Mouse (Mus musculus) heart, embryonic 14.5 days (tissue): ENCODE results near the gene Slc28a2. TPM values are rescaled to one million over a fixed set of nuclear protein-coding genes. Genes with fewer than 3 reads are reported as not detected.
"Not testable (repeated sequence)": the region's sequence is repeated elsewhere in the genome, so short reads cannot be mapped to it uniquely, and the experiment has no call there.

Experiments
- ATAC-seq: fragments of 200-750 bp; cut with Nextera tagmentation; 2 replicates; pipeline ENCODE4 v1.8.0; 2017; ENCODE audit warnings: low read depth, moderate TSS enrichment; ENCODE audit not compliant: insufficient number of reproducible peaks, insufficient read depth, low FRiP score
- H3K27ac ChIP-seq, 2 experiments: fragments of 200-500 bp in 1 of 2; fragments of 300-500 bp in 1 of 2; sonication (generic) in 1 of 2; replicated peaks in 1 of 2; 2 replicates each; pipeline ENCODE4 v1.5.1; 2012 to 2014; ENCODE audit warnings: low read depth in 2 of 2, low read length in 2 of 2, control low read depth in 1 of 2, mild to moderate bottlenecking in 1 of 2, mixed read lengths in 1 of 2; ENCODE audit not compliant: control insufficient read depth in 1 of 2, insufficient read depth in 1 of 2
- H3K27me3 ChIP-seq: fragments of 300-500 bp; sonication (generic); 2 replicates; pipeline ENCODE4 v1.6.1; 2014; ENCODE audit warnings: mild to moderate bottlenecking, low read length, control low read depth; ENCODE audit not compliant: control insufficient read depth, insufficient read depth
- H3K36me3 ChIP-seq: fragments of 300-500 bp; sonication (generic); 2 replicates; pipeline ENCODE4 v1.6.1; 2014; ENCODE audit warnings: mild to moderate bottlenecking, control low read depth, low read length, mixed read lengths; ENCODE audit not compliant: control insufficient read depth, insufficient read depth
- H3K4me1 ChIP-seq, 2 experiments: fragments of 200-500 bp in 1 of 2; fragments of 300-500 bp in 1 of 2; sonication (generic) in 1 of 2; 2 replicates each; pipeline ENCODE4 v1.6.1; 2012 to 2014; ENCODE audit warnings: low read length in 2 of 2, control low read depth in 1 of 2, mixed read lengths in 1 of 2; ENCODE audit not compliant: control insufficient read depth in 2 of 2, insufficient read depth in 2 of 2
- H3K4me2 ChIP-seq: fragments of 300-500 bp; sonication (generic); 2 replicates; pipeline ENCODE4 v1.6.1; 2014; ENCODE audit warnings: mild to moderate bottlenecking, low read length
- H3K4me3 ChIP-seq, 2 experiments: fragments of 200-500 bp in 1 of 2; fragments of 300-500 bp in 1 of 2; sonication (generic) in 1 of 2; 2 replicates each; pipeline ENCODE4 v1.5.1; 2012 to 2014; ENCODE audit warnings: low read length in 2 of 2, mild to moderate bottlenecking in 2 of 2, control low read depth in 1 of 2, low read depth in 1 of 2, moderate library complexity in 1 of 2; ENCODE audit not compliant: control insufficient read depth in 1 of 2, insufficient read depth in 1 of 2
- H3K9ac ChIP-seq: fragments of 300-500 bp; sonication (generic); 2 replicates; pipeline ENCODE4 v1.6.1; 2014; ENCODE audit warnings: mild to moderate bottlenecking, low read length
- H3K9me3 ChIP-seq: fragments of 300-500 bp; sonication (generic); 2 replicates; pipeline ENCODE4 v1.6.1; 2016; ENCODE audit warnings: low read length, control low read depth; ENCODE audit not compliant: control insufficient read depth
- WGBS: fragments of 180-500 bp; shearing (Covaris S2); extraction: QIAGEN DNeasy Blood & Tissue Kit; methylation state at CpG from one replicate; pipeline ENCODE4 v1.1.7; 2014; 5-methylcytosine and 5-hydroxymethylcytosine counted together
- polyA plus RNA-seq: library from polyadenylated mRNA; unstranded; fragments of >200 nt; fragmentation: Nextera tagmentation; extraction: Ambion mirVana; gene quantifications from 2 replicates; pipeline ENCODE4 v1.2.1, GENCODE M21; 2014

Gene Slc28a2
- polyA plus RNA-seq, 1 experiment from 2014 or later, result 0.47 TPM

DNA sequence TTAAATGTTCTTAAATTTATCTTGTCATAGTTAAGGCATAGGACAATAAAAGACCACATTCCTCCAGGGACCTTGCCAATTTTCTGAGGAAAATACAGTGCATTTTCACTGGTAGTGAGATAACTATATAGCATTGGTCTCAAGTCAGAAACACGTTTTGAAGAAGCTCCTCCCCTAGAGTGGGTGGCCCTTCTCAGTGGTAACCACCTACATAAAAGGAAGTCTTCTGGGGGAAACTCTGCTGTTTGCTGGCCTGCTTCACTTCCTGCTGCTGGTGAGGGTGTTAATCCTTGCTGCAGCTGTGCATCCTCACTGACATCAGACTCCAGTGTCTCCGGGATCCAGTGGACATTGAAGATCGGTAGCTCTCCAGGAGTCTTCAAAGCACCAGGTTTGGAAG lies 14.2 kb downstream of the Slc28a2 start:
- not testable (repeated sequence) for H3K27me3 ChIP-seq
- WGBS, result 13% methylated on average over 1 of the region's 3 CpGs

DNA sequence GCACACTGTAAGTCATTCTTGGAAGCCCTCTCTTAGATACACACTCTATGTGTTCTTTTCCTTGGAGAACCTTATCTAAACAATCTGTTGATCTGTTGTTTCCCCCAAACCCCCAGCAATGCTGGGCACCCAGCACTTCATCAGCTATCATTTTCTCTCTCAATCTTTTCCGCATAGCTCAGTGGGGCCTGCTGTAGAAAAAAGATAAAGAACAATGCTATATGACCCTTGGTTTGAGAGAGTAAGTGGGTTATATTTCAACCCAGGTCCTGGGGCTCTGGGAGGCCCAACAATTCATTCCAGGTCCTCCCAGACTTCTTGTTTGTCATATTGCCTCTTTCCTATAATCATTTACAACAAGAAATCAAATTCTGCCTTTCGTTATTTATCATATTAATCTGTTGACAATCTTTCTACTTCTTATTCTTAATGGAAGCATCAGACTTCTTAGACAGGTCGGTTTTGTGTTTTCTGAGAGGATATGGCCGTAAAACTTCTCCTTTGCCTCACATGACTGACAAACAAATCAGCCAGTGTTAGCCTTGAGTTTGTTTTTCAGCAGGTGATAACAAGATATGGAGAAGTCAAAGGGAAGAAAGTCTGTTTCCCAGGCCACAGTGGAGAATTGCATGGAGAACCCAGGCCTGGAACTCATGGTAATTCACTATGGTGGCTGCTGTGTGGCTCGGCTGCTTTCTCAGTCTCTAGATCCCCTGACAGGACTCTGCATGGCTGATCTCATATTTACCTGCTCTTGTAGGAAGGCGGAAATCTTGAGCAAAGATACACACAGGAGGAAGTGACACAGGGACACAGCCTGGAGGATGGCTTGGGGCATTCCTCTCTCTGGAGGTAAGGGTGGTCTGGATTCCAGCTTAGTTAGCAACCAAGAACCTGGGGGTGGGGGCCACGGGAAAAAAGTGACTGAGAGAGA lies 15.0 kb downstream of the Slc28a2 start:
- no peak for ATAC-seq
- no peak overlapping the region for H3K4me2 ChIP-seq
- H3K4me3 ChIP-seq, result no peak overlapping the region
- no peaks in the 10 kb centered on the region for H3K9me3 ChIP-seq
- no peaks in the 10 kb centered on the region for H3K4me1 ChIP-seq
- H3K27ac ChIP-seq, result no peak overlapping the region
- no peaks in the 10 kb centered on the region for H3K27me3 ChIP-seq
- no peak overlapping the region for H3K9ac ChIP-seq
- 64% methylated on average over 7 of the region's 7 CpGs for WGBS
- H3K36me3 ChIP-seq, result no peaks in the 10 kb centered on the region

More for the DNA sequence above, 14.2 kb downstream of the Slc28a2 start:
- not testable (repeated sequence) for H3K9ac ChIP-seq, H3K27ac ChIP-seq, H3K36me3 ChIP-seq, H3K4me1 ChIP-seq, H3K4me3 ChIP-seq, H3K4me2 ChIP-seq, ATAC-seq, H3K9me3 ChIP-seq

DNA sequence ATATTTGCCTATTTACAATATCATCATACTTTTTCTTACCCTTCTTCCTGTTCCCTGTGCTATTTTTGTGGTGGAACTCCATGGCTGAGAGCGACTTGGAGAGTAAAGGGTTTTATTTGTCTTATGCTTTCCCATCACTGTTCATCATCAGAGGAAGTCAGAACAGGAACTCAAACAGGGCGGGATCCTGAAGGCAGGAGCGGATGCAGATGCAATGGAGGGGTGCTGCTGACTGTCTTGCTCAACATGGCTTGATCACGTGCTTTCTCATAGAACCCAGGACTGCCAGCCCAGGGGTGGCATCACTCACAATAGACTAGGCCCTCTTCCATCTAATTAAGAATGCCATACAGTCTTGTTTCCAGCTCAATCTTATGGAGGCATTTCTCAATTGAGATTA lies 24.1 kb downstream of the Slc28a2 start:
- no peaks in the 10 kb centered on the region for H3K4me1 ChIP-seq
- no peaks in the 10 kb centered on the region for H3K27me3 ChIP-seq
- no peaks in the 10 kb centered on the region for H3K9me3 ChIP-seq
- H3K36me3 ChIP-seq, result no peaks in the 10 kb centered on the region
- H3K4me3 ChIP-seq, result no peak overlapping the region
- 79% methylated on average over 4 of the region's 4 CpGs for WGBS
- H3K27ac ChIP-seq, result no peak overlapping the region
- no peak for ATAC-seq
- H3K9ac ChIP-seq, result no peak overlapping the region
- no peak overlapping the region for H3K4me2 ChIP-seq

DNA sequence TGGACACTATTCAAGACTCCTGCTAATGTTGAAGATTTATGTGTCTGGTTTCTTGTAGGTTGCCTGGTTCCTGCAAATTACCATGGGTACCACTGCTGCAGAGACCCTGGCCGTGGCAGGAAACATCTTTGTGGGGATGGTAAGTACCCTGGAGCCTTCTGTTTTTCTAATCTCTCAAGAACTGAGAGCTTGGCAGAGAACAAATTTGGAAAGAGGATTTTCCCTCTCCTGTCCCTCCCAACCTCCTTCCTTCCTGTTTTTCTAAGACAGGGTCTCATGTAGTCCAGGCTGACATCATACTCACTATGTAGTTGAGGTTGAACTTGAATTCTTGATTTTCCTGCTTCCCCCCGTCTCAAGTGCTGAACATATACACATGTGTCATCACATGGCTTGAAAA lies 26.1 kb downstream of the Slc28a2 start:
- H3K4me1 ChIP-seq, result no peaks in the 10 kb centered on the region
- no peak overlapping the region for H3K9ac ChIP-seq
- H3K4me3 ChIP-seq, result no peak overlapping the region
- no peaks in the 10 kb centered on the region for H3K27me3 ChIP-seq
- no peak for ATAC-seq
- H3K4me2 ChIP-seq, result no peak overlapping the region
- no peak overlapping the region; a peak in 1 of 4 replicates for H3K27ac ChIP-seq
- H3K36me3 ChIP-seq, result no peaks in the 10 kb centered on the region
- no peaks in the 10 kb centered on the region for H3K9me3 ChIP-seq
- 37% methylated on average over 2 of the region's 2 CpGs for WGBS

DNA sequence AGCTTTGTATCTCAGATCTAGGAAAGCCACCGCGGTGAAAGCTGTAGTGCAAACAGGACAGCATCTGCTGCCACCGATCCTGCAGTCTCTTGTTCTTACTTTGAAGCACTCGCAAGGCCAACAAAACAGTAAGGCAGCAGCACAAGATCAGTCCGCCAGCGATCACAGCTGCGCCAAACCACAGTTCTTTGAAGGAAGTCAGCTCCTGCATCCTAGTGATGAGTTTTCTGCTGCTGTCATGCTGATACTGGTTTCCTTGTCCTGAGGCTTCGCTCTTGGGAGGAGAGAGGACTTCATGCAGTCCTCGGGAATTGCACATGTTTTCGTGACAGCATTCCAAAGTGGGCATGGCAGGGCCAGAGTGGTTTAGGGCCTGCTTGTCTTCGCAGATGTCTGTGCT lies 40.6 kb downstream of the Slc28a2 start:
- WGBS, result 28% methylated on average over 11 of the region's 11 CpGs
- no peak overlapping the region for H3K27ac ChIP-seq
- no peaks in the 10 kb centered on the region for H3K36me3 ChIP-seq
- peak overlapping the region; percentile 92 for H3K4me2 ChIP-seq
- H3K9ac ChIP-seq, result peak overlapping the region; percentile 64
- no peaks in the 10 kb centered on the region; the same call in 1 of the 2 replicates for H3K27me3 ChIP-seq
- H3K9me3 ChIP-seq, result no peaks in the 10 kb centered on the region
- H3K4me3 ChIP-seq, result peak overlapping the region; percentile 52 to 56
- H3K4me1 ChIP-seq, result peaks cover 0 to 3% of the 10 kb centered on the region in 2 experiments; a peak in 1 of 4 replicates
- ATAC-seq, result no peak

DNA sequence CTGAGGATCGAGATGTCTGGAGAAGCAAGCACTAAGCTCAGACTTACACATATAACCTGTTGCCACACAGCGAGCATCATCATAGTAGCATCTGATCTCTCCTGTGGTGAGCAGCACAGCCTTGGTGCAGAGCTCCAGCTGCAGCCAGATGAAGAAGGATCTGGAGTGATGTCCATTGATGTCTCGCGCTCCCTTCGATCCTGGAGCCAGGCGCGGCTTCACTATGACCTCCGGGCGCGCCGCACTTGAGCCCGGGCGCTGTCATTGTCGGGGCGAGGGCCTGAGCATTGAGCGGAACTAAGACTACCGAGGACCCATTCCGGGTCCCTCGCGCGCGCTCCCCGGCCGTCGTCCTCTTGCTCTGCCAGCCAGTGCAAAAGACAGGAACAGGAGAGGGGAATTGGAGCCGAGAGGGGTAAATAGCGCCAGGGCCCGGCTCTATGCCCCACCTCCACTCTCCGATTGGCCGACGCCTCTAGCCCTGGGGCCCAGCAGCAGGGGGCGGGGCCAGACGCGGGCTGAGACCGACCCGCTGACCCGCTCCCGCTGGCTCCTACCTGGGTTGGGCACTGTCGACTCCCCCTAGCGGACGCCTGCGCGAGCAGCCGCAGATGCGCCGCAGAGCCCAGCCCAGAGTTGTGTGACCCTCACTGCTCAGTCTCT lies 41.2 kb downstream of the Slc28a2 start:
- peak overlapping the region; percentile 64 for H3K9ac ChIP-seq
- peak overlapping the region; percentile 52 to 56 for H3K4me3 ChIP-seq
- peak; percentile 100 for ATAC-seq
- H3K4me2 ChIP-seq, result peak overlapping the region; percentile 92
- H3K27ac ChIP-seq, result no peak overlapping the region
- WGBS, result under 1% methylated on average over 43 of the region's 46 CpGs
- no peaks in the 10 kb centered on the region; the same call in 1 of the 2 replicates for H3K27me3 ChIP-seq
- H3K36me3 ChIP-seq, result no peaks in the 10 kb centered on the region
- peaks cover 0 to 3% of the 10 kb centered on the region in 2 experiments; a peak in 1 of 4 replicates for H3K4me1 ChIP-seq
- H3K9me3 ChIP-seq, result no peaks in the 10 kb centered on the region

DNA sequence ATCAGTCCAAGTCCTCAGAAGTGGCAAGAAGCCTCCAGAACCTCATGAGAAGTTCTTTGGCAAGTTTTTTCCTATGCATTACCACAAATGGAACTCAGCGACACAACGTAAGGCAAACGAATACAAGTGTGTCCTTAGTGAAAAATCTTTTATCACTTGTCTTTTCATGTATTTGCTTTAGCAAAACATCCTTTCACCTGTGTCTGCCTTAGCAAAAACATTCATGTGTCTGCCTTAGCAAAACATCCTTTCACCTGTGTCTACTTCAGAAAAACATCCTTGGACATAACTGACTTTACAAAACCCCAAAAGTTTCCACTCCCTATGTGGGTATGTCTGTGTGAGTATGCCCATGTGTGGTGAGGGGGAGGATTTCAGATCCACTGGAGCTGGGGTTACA lies 42.9 kb downstream of the Slc28a2 start:
- H3K36me3 ChIP-seq, result no peaks in the 10 kb centered on the region
- no peak overlapping the region for H3K4me2 ChIP-seq
- H3K9ac ChIP-seq, result no peak overlapping the region
- no peak for ATAC-seq
- no peak overlapping the region for H3K4me3 ChIP-seq
- no peaks in the 10 kb centered on the region; the same call in 1 of the 2 replicates for H3K27me3 ChIP-seq
- H3K4me1 ChIP-seq, result peaks cover 0 to 3% of the 10 kb centered on the region in 2 experiments; a peak in 1 of 4 replicates
- H3K27ac ChIP-seq, result no peak overlapping the region
- H3K9me3 ChIP-seq, result no peaks in the 10 kb centered on the region
- 91% methylated on average over 3 of the region's 3 CpGs for WGBS
